In genomic region chrX:73342068-73342467, GRCm38 (mm10) we compare ENCODE assay signal across 7 mouse cellular contexts. TPM values are rescaled to one million over a fixed set of nuclear protein-coding genes. Genes with fewer than 3 reads are reported as not detected.
A peak's percentile ranks its signal among the peaks of the same experiment; 100 is the strongest.
DNase-seq lines count a peak whose midpoint lies in the region; ATAC-seq lines count a peak whose summit lies in the region.

No protein-coding gene starts in this region.

- 24% methylated on average over 3 of the region's 3 CpGs for WGBS in lung, embryonic 15.5 days
- 39% methylated on average over 3 of the region's 3 CpGs for WGBS in forebrain, embryonic 15.5 days
- 35% methylated on average over 3 of the region's 3 CpGs for WGBS in liver, embryonic 12.5 days (ENCODE audit: insufficient replicate concordance)
- 19% methylated on average over 3 of the region's 3 CpGs for WGBS in stomach, embryonic 16.5 days

- peak; percentile 15; the same call in 1 of the 2 replicates for ATAC-seq in lung, embryonic 15.5 days (ENCODE audit: borderline replicate concordance, extremely low read depth, low FRiP score, low TSS enrichment)
- peak; percentile 44 for ATAC-seq in forebrain, embryonic 15.5 days (replicated peaks)
- peak; percentile 13; the same call in 1 of the 2 replicates for ATAC-seq in liver, embryonic 12.5 days
- ATAC-seq in stomach, embryonic 16.5 days (ENCODE audit: insufficient read depth, low FRiP score): no peak; the same call in 1 of the 2 replicates

- no peak for DNase-seq in lung, postnatal 25 days (ENCODE audit: low spot score)
- DNase-seq in adrenal gland, postnatal 25 days: no peak
- no peak for DNase-seq in gastrocnemius, postnatal 10 days

- no peaks in the 10 kb centered on the region for H3K9me3 ChIP-seq in lung, embryonic 15.5 days
- no peaks in the 10 kb centered on the region for H3K9me3 ChIP-seq in forebrain, embryonic 15.5 days
- no peaks in the 10 kb centered on the region for H3K9me3 ChIP-seq in liver, embryonic 12.5 days (replicated peaks)
- no peaks in the 10 kb centered on the region for H3K9me3 ChIP-seq in stomach, embryonic 16.5 days (replicated peaks; ENCODE audit: control insufficient read depth, low read length)

- H3K4me1 ChIP-seq in lung, embryonic 15.5 days: 0 out of 2 replicates have a peak, but pooled peaks cover 4% of the 10 kb centered on the region
- peaks cover 5% of the 10 kb centered on the region for H3K4me1 ChIP-seq in forebrain, embryonic 15.5 days
- peaks cover 25% of the 10 kb centered on the region; the same call in 1 of the 2 replicates for H3K4me1 ChIP-seq in liver, embryonic 12.5 days
- no peaks in the 10 kb centered on the region for H3K4me1 ChIP-seq in stomach, embryonic 16.5 days (ENCODE audit: control insufficient read depth, insufficient read depth, low read length)

- no peaks in the 10 kb centered on the region for H3K27me3 ChIP-seq in lung, embryonic 15.5 days
- no peaks in the 10 kb centered on the region for H3K27me3 ChIP-seq in forebrain, embryonic 15.5 days
- peaks cover 9% of the 10 kb centered on the region for H3K27me3 ChIP-seq in liver, embryonic 12.5 days (replicated peaks)
- peaks cover 3% of the 10 kb centered on the region; the same call in 1 of the 2 replicates for H3K27me3 ChIP-seq in stomach, embryonic 16.5 days (ENCODE audit: control insufficient read depth, insufficient read depth, low read length)

- no peak overlapping the region for H3K27ac ChIP-seq in lung, embryonic 15.5 days
- H3K27ac ChIP-seq in forebrain, embryonic 15.5 days (replicated peaks): no peak overlapping the region
- H3K27ac ChIP-seq in liver, embryonic 12.5 days: no peak overlapping the region
- no peak overlapping the region for H3K27ac ChIP-seq in stomach, embryonic 16.5 days (ENCODE audit: low read length)

- H3K36me3 ChIP-seq in lung, embryonic 15.5 days: no peaks in the 10 kb centered on the region
- no peaks in the 10 kb centered on the region for H3K36me3 ChIP-seq in forebrain, embryonic 15.5 days
- peaks cover 4% of the 10 kb centered on the region; the same call in 1 of the 2 replicates for H3K36me3 ChIP-seq in liver, embryonic 12.5 days
- no peaks in the 10 kb centered on the region for H3K36me3 ChIP-seq in stomach, embryonic 16.5 days (ENCODE audit: control insufficient read depth, insufficient read depth, low read length)

- no peak overlapping the region for H3K9ac ChIP-seq in lung, embryonic 15.5 days
- peak overlapping the region; percentile 71; the same call in 1 of the 2 replicates for H3K9ac ChIP-seq in forebrain, embryonic 15.5 days (replicated peaks)
- no peak overlapping the region for H3K9ac ChIP-seq in liver, embryonic 12.5 days
- no peak overlapping the region for H3K9ac ChIP-seq in stomach, embryonic 16.5 days (ENCODE audit: low read length)

- peak overlapping the region; percentile 58; the same call in 1 of the 2 replicates for H3K4me2 ChIP-seq in lung, embryonic 15.5 days
- H3K4me2 ChIP-seq in forebrain, embryonic 15.5 days (replicated peaks): peak overlapping the region; percentile 51
- peak overlapping the region; percentile 74 for H3K4me2 ChIP-seq in liver, embryonic 12.5 days
- H3K4me2 ChIP-seq in stomach, embryonic 16.5 days (ENCODE audit: low read depth, low read length): peak overlapping the region; percentile 58

- H3K4me3 ChIP-seq in lung, embryonic 15.5 days: peak overlapping the region; percentile 66
- peak overlapping the region; percentile 54 for H3K4me3 ChIP-seq in forebrain, embryonic 15.5 days
- peak overlapping the region; percentile 64; the same call in 1 of the 2 replicates for H3K4me3 ChIP-seq in liver, embryonic 12.5 days
- no peak overlapping the region; the same call in 1 of the 2 replicates for H3K4me3 ChIP-seq in stomach, embryonic 16.5 days (replicated peaks; ENCODE audit: low read length)

RNA-seq across cellular contexts. Expression of gene Zfp275, which starts 0.4 kb away (rescaled TPM):
- polyA plus RNA-seq in lung, embryonic 15.5 days (2015; fragmentation: Nextera tagmentation; extraction: Ambion mirVana): 13.3 and 13.5 TPM in 2 replicates
- polyA plus RNA-seq in forebrain, embryonic 15.5 days (2015; fragmentation: Nextera tagmentation; extraction: Ambion mirVana): 11.6 and 12.0 TPM in 2 replicates
- 4.0 and 4.4 TPM in 2 replicates for polyA plus RNA-seq in liver, embryonic 12.5 days (2016; fragmentation: Nextera tagmentation; extraction: Ambion mirVana)
- 13.5 and 14.7 TPM in 2 replicates for polyA plus RNA-seq in stomach, embryonic 16.5 days (2015; fragmentation: Nextera tagmentation; extraction: Ambion mirVana)
- 23.0 and 27.0 TPM in 2 replicates for total RNA-seq in adrenal gland, postnatal 25 days (2021)
- 10 to 100 TPM in 1 of 2 experiments, 1 to 10 TPM in 1; 8.5 to 12.8 TPM for total RNA-seq in gastrocnemius, postnatal 10 days (2021)

RNA-seq across cellular contexts. Expression of gene Gm45015, which starts 5.4 kb away (rescaled TPM):
- polyA plus RNA-seq in lung, embryonic 15.5 days (2015; fragmentation: Nextera tagmentation; extraction: Ambion mirVana): not detected in 2 replicates
- not detected in 2 replicates for polyA plus RNA-seq in forebrain, embryonic 15.5 days (2015; fragmentation: Nextera tagmentation; extraction: Ambion mirVana)
- polyA plus RNA-seq in liver, embryonic 12.5 days (2016; fragmentation: Nextera tagmentation; extraction: Ambion mirVana): not detected in 2 replicates
- not detected in 2 replicates for polyA plus RNA-seq in stomach, embryonic 16.5 days (2015; fragmentation: Nextera tagmentation; extraction: Ambion mirVana)
- not detected in 2 replicates for total RNA-seq in adrenal gland, postnatal 25 days (2021)
- total RNA-seq in gastrocnemius, postnatal 10 days (2021): not detected

RNA-seq across cellular contexts. Expression of gene Xlr5a, which starts 49.3 kb away (rescaled TPM):
- polyA plus RNA-seq in lung, embryonic 15.5 days (2015; fragmentation: Nextera tagmentation; extraction: Ambion mirVana): 0.17 TPM in 1 of 2 replicates, not detected in the other
- polyA plus RNA-seq in forebrain, embryonic 15.5 days (2015; fragmentation: Nextera tagmentation; extraction: Ambion mirVana): not detected in 2 replicates
- not detected in 2 replicates for polyA plus RNA-seq in liver, embryonic 12.5 days (2016; fragmentation: Nextera tagmentation; extraction: Ambion mirVana)
- polyA plus RNA-seq in stomach, embryonic 16.5 days (2015; fragmentation: Nextera tagmentation; extraction: Ambion mirVana): 0.12 and 0.31 TPM in 2 replicates
- total RNA-seq in adrenal gland, postnatal 25 days (2021): 0.24 TPM in 1 of 2 replicates, not detected in the other
- total RNA-seq in gastrocnemius, postnatal 10 days (2021): not detected

RNA-seq across cellular contexts. Expression of gene Xlr5c, which starts 49.3 kb away (rescaled TPM):
- polyA plus RNA-seq in lung, embryonic 15.5 days (2015; fragmentation: Nextera tagmentation; extraction: Ambion mirVana): not detected in 2 replicates
- not detected in 2 replicates for polyA plus RNA-seq in forebrain, embryonic 15.5 days (2015; fragmentation: Nextera tagmentation; extraction: Ambion mirVana)
- not detected in 2 replicates for polyA plus RNA-seq in liver, embryonic 12.5 days (2016; fragmentation: Nextera tagmentation; extraction: Ambion mirVana)
- polyA plus RNA-seq in stomach, embryonic 16.5 days (2015; fragmentation: Nextera tagmentation; extraction: Ambion mirVana): not detected in 2 replicates
- not detected in 2 replicates for total RNA-seq in adrenal gland, postnatal 25 days (2021)
- total RNA-seq in gastrocnemius, postnatal 10 days (2021): not detected

RNA-seq across cellular contexts. Expression of gene Gm18336, which starts 56.5 kb away (rescaled TPM):
- not detected in 2 replicates for polyA plus RNA-seq in lung, embryonic 15.5 days (2015; fragmentation: Nextera tagmentation; extraction: Ambion mirVana)
- polyA plus RNA-seq in forebrain, embryonic 15.5 days (2015; fragmentation: Nextera tagmentation; extraction: Ambion mirVana): not detected in 2 replicates
- not detected in 2 replicates for polyA plus RNA-seq in liver, embryonic 12.5 days (2016; fragmentation: Nextera tagmentation; extraction: Ambion mirVana)
- polyA plus RNA-seq in stomach, embryonic 16.5 days (2015; fragmentation: Nextera tagmentation; extraction: Ambion mirVana): not detected in 2 replicates
- not detected in 2 replicates for total RNA-seq in adrenal gland, postnatal 25 days (2021)
- total RNA-seq in gastrocnemius, postnatal 10 days (2021): not detected
